Mouse (Mus musculus) gastrocnemius, adult 2 months (tissue): ENCODE measurements at regions not wholly inside any gene's neighbourhood (a gene's known extent, or its start where the extent isn't known, plus 50 kb on each side); places are given as distances from the start of the nearest gene placed in this dataset.

Experiments
- DNase-seq: peaks from one replicate; pipeline ENCODE4 v3.0.0; 2022
- H3K27ac ChIP-seq: fragments of 200-600 bp; 2 replicates; pipeline ENCODE4 v1.8.1; 2022; ENCODE audit warnings: mild to moderate bottlenecking
- H3K4me3 ChIP-seq: fragments of 200-600 bp; 2 replicates; pipeline ENCODE4 v1.8.1; 2022; ENCODE audit warnings: mild to moderate bottlenecking, moderate library complexity
- CTCF ChIP-seq: fragments of 200-600 bp; IDR thresholded peaks from 2 replicates; pipeline ENCODE4 v1.8.1; 2022; ENCODE audit warnings: antibody characterized with exemption, mild to moderate bottlenecking, moderate library complexity
- intact Hi-C: fragments of 180-260 bp; cut with DNase I; formaldehyde crosslinking; loops from one replicate; pipeline ENCODE4 v1.15.1; 2025

- no peak for TF ChIP-seq CTCF
- H3K27ac ChIP-seq: no peak overlapping the region
- intact Hi-C loops: no loop called here
- no peak for DNase-seq
- H3K4me3 ChIP-seq: no peak overlapping the region
These were observed 167.4 kb upstream of the Ubr2 start for GRCm38 (mm10) chr17:47177671-47178246.

GRCm38 (mm10) chr17:47176328-47176727, 166.0 kb upstream of the Ubr2 start:
- intact Hi-C loops: no loop called here
- TF ChIP-seq CTCF: no peak
- no peak for DNase-seq
- Histone ChIP-seq H3K4me3 (no peak overlapping the region), H3K27ac (no peak overlapping the region)

DNA sequence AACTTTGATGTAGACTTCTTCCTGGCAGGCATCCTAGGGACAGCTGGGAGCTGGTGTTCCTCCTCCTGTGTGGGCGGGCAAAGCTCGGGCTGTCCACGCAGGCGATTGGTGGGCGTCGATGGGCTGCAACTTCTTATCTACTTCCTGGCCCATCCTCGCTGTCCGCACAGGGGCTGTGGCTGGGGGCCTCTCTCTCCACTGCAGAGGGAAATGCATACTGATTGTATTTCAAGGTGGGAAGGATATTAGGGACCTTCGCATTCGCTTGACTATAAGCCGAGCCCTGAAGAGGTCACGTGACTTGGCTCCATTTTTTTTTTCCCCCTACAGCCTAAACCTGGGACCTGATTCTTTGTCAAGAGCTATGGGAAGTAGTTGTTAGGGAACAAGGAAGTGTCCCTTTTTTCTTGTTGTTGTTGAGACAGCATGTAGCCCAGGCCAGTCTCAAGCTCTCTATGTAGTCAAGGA, 164.4 kb upstream of the Ubr2 start:
- intact Hi-C loops: no loop called here
- peak; percentile 87 for DNase-seq
- no peak for TF ChIP-seq CTCF
- Histone ChIP-seq H3K27ac (peak overlapping the region; percentile 76), H3K4me3 (peak overlapping the region; percentile 65)

DNA sequence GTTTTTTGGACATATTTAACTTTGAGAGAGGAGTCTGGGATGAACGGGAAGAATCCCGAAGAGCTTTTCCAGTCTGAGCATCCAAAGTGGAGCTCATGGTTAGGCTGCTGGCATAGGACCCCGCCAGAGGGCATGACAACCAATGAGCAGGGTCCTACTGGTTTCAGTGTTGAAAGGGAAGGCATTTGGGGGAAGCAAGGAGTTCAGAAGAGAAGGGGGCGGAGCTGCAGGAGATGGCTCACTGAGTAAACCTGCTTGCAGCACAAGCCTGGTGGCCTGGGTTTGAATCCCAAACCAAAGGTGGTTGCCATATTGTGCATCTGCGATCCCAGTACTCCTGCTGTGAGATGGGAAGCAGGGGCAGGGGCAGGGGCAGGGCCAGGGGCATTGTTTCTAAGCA, 161.4 kb upstream of the Ubr2 start:
- intact Hi-C loops: no loop called here
- no peak for TF ChIP-seq CTCF
- H3K27ac ChIP-seq: no peak overlapping the region
- no peak overlapping the region for H3K4me3 ChIP-seq
- no peak for DNase-seq

DNA sequence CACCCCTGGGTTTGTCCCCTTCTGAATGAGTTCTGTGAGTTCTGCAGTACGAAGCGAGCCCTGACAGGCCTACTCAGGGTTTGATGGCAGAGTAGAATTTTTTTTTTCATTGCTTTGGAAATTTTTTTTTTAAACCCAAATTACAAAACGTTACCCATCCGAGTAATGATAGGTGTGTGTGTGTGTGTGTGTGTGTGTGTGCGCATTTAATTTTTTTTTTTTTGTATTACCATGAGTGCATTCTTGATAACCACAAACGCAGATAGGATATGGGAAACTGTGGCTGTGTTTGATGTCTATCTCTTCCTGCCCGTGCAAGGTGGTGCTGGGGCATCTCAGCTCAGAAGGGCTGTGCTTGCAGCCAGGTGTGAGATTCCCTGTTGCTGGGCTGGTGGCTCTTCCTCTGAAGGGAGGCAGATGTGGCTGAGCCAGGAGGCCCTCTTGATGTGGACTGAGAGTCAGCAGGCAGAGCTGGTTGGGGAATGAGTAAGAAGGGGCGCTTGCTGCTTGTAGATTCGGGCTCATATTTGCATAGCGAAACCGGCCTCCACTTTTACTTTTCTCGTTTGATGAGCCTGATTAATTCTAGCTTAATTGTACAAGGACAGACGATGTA, 160.7 kb upstream of the Ubr2 start:
- intact Hi-C loops: no loop called here

GRCm38 (mm10) chr17:47168105-47168504, 157.7 kb upstream of the Ubr2 start:
- H3K4me3 ChIP-seq: no peak overlapping the region
- intact Hi-C loops: no loop called here
- no peak overlapping the region for H3K27ac ChIP-seq
- no peak for TF ChIP-seq CTCF
- DNase-seq: peak; percentile 57

More for the DNA sequence above, 160.7 kb upstream of the Ubr2 start:
- TF ChIP-seq CTCF: no peak
- Histone ChIP-seq H3K27ac (no peak overlapping the region), H3K4me3 (no peak overlapping the region)
- DNase-seq: no peak

GRCm38 (mm10) chr17:47163677-47164340, 153.5 kb upstream of the Ubr2 start:
- Histone ChIP-seq H3K4me3 (no peak overlapping the region), H3K27ac (no peak overlapping the region)
- no peak for TF ChIP-seq CTCF
- no peak for DNase-seq
- intact Hi-C loops: no loop called here

- Histone ChIP-seq H3K27ac (no peak overlapping the region), H3K4me3 (no peak overlapping the region)
- DNase-seq: no peak
- TF ChIP-seq CTCF: no peak
- intact Hi-C loops: no loop called here
These were observed 152.1 kb upstream of the Ubr2 start for GRCm38 (mm10) chr17:47162459-47162858.

DNA sequence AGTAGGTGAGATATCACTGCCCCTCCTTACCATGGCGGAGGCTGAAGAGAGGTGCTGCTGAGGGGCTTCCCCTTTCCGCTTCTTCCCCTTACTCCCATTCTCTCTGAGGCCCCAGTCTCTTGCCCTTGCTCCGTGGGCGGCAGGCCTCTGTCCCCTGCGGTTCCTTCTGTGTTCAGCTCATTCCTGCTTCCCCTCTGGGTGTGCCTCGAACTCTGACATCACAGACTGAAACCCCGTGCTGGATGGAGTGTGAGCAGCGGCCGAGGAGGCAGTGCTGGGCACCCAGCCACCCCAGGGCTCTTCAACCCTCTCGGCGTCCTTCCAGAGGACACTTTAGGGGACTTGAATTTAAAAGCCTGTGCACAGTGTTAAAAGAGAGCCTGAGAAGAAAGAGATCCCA, 145.9 kb upstream of the Ubr2 start:
- DNase-seq: peak; percentile 34
- no peak overlapping the region for H3K4me3 ChIP-seq
- peak overlapping the region; percentile 56 for H3K27ac ChIP-seq
- intact Hi-C loops: no loop called here
- no peak for TF ChIP-seq CTCF

GRCm38 (mm10) chr17:47151557-47152278, 141.4 kb upstream of the Ubr2 start:
- TF ChIP-seq CTCF: no peak
- intact Hi-C loops: no loop called here
- peak overlapping the region; percentile 46 for H3K27ac ChIP-seq
- H3K4me3 ChIP-seq: peak overlapping the region; percentile 69
- no peak for DNase-seq

- intact Hi-C loops: no loop called here
- peak overlapping the region; percentile 69 for H3K4me3 ChIP-seq
These were observed 140.8 kb upstream of the Ubr2 start for GRCm38 (mm10) chr17:47151193-47151556.

GRCm38 (mm10) chr17:47150636-47151035, 140.3 kb upstream of the Ubr2 start:
- no peak overlapping the region for H3K27ac ChIP-seq
- no peak for TF ChIP-seq CTCF
- no peak for DNase-seq
- H3K4me3 ChIP-seq: no peak overlapping the region
- intact Hi-C loops: no loop called here

More at GRCm38 (mm10) chr17:47151193-47151556, 140.8 kb upstream of the Ubr2 start:
- no peak overlapping the region; the same call in 1 of the 2 replicates for H3K27ac ChIP-seq
- DNase-seq: no peak
- no peak for TF ChIP-seq CTCF

DNA sequence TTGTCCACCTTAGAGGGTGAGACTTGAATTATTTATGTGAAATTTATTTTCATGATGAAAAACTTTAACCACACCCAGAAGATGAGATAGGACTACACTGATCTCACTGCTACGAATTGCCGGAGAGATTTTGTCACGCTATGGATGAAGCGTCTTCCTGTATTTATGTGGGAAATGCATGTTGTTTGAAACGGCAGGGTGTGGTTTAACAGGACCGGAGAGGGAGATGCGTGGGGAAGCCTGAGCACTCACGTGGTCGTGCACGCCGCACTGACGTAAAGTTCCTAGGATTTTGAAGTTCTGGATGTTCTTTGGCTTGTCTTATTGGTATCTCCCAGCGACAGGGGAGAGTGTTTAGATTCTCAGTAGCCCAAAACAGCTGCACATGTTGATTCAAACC, 139.3 kb upstream of the Ubr2 start:
- DNase-seq: no peak
- Histone ChIP-seq H3K27ac (no peak overlapping the region), H3K4me3 (no peak overlapping the region)
- no peak for TF ChIP-seq CTCF
- intact Hi-C loops: no loop called here
